Mouse (Mus musculus) intestine, postnatal 0 days (tissue): Measurements from ENCODE around the gene Uaca. TPM values are rescaled to one million over a fixed set of nuclear protein-coding genes. Genes with fewer than 3 reads are reported as not detected.

Experiments
- ATAC-seq: fragments of 200-750 bp; cut with Nextera tagmentation; 2 replicates; pipeline ENCODE4 v1.8.0; 2017; ENCODE audit warnings: mild to moderate bottlenecking, moderate TSS enrichment, moderate library complexity
- H3K27ac ChIP-seq: fragments of 300-500 bp; sonication (generic); 2 replicates; pipeline ENCODE4 v1.5.1; 2014; ENCODE audit warnings: mild to moderate bottlenecking, low read depth, low read length, moderate library complexity
- H3K27me3 ChIP-seq: fragments of 300-500 bp; sonication (generic); replicated peaks from 2 replicates; pipeline ENCODE4 v1.6.1; 2014; ENCODE audit warnings: low read length, mixed read lengths; ENCODE audit not compliant: control insufficient read depth, insufficient read depth
- H3K36me3 ChIP-seq: fragments of 300-500 bp; sonication (generic); 2 replicates; pipeline ENCODE4 v1.6.1; 2014; ENCODE audit warnings: mild to moderate bottlenecking, moderate library complexity; ENCODE audit not compliant: control insufficient read depth, insufficient read depth
- H3K4me1 ChIP-seq: fragments of 300-500 bp; sonication (generic); replicated peaks from 2 replicates; pipeline ENCODE4 v1.6.1; 2014; ENCODE audit warnings: antibody characterized with exemption, low read length, mixed read lengths; ENCODE audit not compliant: control insufficient read depth, insufficient read depth
- H3K4me2 ChIP-seq: fragments of 300-500 bp; sonication (generic); replicated peaks from 2 replicates; pipeline ENCODE4 v1.6.1; 2014; ENCODE audit warnings: low read depth, mild to moderate bottlenecking, moderate library complexity
- H3K4me3 ChIP-seq: fragments of 300-500 bp; sonication (generic); 2 replicates; pipeline ENCODE4 v1.5.1; 2014; ENCODE audit warnings: low read depth, low read length
- H3K9ac ChIP-seq: fragments of 300-500 bp; sonication (generic); 2 replicates; pipeline ENCODE4 v1.6.1; 2014; ENCODE audit warnings: mild to moderate bottlenecking, low read depth, low read length
- H3K9me3 ChIP-seq: fragments of 300-500 bp; sonication (generic); 2 replicates; pipeline ENCODE4 v1.6.1; 2016; ENCODE audit warnings: mixed run types; ENCODE audit not compliant: control insufficient read depth
- CTCF ChIP-seq: sonication (generic); IDR thresholded peaks from 2 replicates; pipeline ENCODE4 v1.5.1; 2016; ENCODE audit warnings: low read depth, mild to moderate bottlenecking, control low read depth, antibody characterized with exemption, moderate library complexity
- WGBS: fragments of 180-500 bp; shearing (Covaris S2); extraction: QIAGEN DNeasy Blood & Tissue Kit; methylation state at CpG from one replicate; pipeline ENCODE4 v1.1.7; 2014; 5-methylcytosine and 5-hydroxymethylcytosine counted together
- polyA plus RNA-seq: library from polyadenylated mRNA; unstranded; fragments of >200 nt; fragmentation: Nextera tagmentation; extraction: Ambion mirVana; gene quantifications from 2 replicates; pipeline ENCODE4 v1.2.1, GENCODE M21; 2015

Gene Uaca
- polyA plus RNA-seq, 1 experiment from 2014 or later: 34.6 TPM

DNA sequence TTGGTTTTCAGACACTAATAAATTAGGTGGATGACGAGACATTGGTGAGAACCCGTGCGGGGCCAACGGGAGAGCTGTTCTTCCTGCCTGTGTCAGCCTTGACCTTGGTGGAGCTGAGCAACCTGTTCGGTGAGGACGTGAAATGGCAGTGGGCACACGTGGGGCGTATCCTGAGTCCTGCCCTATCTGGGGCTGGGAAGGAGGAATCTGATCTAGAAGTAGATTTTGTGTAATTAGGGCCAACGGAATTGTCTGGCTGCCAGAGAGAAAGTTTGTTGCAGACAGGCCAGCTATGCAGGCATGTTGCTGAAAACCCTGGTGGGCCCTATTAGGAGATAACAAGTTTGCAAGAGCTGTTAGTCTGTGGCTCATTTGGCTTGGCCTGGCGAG is 126.3 kb downstream of the Uaca start:
- 26% methylated on average over 10 of the region's 10 CpGs for WGBS
- no peaks in the 10 kb centered on the region for H3K4me1 ChIP-seq
- H3K4me3 ChIP-seq: no peak overlapping the region
- H3K27ac ChIP-seq: no peak overlapping the region
- no peak for TF ChIP-seq CTCF
- 0 out of 2 replicates have a peak, but pooled peaks have one; percentile 16 for ATAC-seq
- H3K4me2 ChIP-seq: no peak overlapping the region
- H3K9me3 ChIP-seq: no peaks in the 10 kb centered on the region
- no peak overlapping the region for H3K9ac ChIP-seq
- H3K27me3 ChIP-seq: no peaks in the 10 kb centered on the region
- no peaks in the 10 kb centered on the region for H3K36me3 ChIP-seq

DNA sequence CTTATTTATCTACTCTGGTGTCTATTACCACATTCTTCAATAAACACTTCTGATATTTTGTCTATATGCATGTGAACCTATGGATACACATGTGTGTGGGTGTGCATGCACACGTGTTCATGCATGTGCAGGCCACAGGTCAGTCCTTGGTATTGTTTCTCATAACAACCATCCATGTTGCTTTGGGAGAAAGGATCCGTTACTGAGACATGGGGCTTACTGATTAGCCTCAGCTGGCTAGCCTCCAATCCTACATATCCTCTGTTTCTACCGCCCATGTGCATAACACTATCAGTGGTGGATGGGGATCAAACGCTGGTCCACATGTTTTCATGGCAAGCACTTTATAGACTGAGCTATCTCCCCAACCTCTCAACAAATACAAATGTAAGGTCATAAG is 126.9 kb downstream of the Uaca start:
- H3K4me1 ChIP-seq: no peaks in the 10 kb centered on the region
- H3K27ac ChIP-seq: no peak overlapping the region
- H3K9ac ChIP-seq: no peak overlapping the region
- H3K9me3 ChIP-seq: no peaks in the 10 kb centered on the region
- ATAC-seq: no peak
- no peak for TF ChIP-seq CTCF
- H3K27me3 ChIP-seq: no peaks in the 10 kb centered on the region
- H3K4me2 ChIP-seq: no peak overlapping the region
- H3K36me3 ChIP-seq: no peaks in the 10 kb centered on the region
- WGBS: 83% methylated on average over 4 of the region's 4 CpGs
- H3K4me3 ChIP-seq: no peak overlapping the region

DNA sequence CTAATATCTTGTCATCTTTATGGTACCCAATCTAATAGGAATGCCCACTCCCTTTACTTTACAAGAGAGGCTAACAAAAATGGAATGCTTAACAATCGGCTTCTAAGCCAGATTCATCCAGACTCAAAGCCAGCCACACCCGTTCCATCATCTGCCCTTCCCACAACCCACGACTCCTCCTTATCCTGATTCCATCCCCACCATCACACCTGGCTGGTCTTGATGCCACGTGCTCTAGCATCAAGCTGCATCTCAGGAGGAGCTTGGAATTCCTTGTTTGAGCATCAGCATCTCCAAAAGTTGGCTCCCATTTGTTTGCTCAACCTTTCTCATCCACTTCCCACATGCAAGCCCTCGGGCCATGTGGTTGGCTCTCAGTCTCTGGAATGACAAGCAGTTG is 127.5 kb downstream of the Uaca start:
- Histone ChIP-seq H3K4me3 (no peak overlapping the region), H3K4me1 (no peaks in the 10 kb centered on the region), H3K9me3 (no peaks in the 10 kb centered on the region), H3K27ac (no peak overlapping the region), H3K9ac (no peak overlapping the region), H3K36me3 (no peaks in the 10 kb centered on the region), H3K4me2 (no peak overlapping the region), H3K27me3 (no peaks in the 10 kb centered on the region)
- WGBS: 75% methylated on average over 5 of the region's 5 CpGs
- TF ChIP-seq CTCF: no peak
- no peak for ATAC-seq

DNA sequence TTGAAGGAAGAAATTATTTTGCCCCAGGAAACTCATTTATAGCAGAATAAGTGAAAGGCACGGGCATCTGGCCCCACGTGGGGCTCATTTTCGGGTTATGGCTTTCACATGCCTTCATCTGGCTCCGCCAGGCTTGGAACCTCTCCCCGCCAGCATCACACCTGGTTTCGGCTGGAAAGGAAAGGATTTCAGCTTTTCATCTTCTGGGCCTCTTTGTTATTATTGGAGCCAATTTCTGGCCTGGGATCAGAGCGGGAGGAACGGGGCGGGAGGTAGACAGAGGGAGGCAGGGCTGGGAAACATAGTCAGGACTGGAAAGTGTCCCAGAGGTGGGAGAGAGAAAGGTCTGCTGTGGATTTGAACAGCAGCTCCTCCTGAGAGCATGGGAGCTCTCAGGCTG is 132.0 kb downstream of the Uaca start:
- Histone ChIP-seq H3K9me3 (no peaks in the 10 kb centered on the region), H3K4me2 (no peak overlapping the region), H3K4me1 (no peaks in the 10 kb centered on the region), H3K27ac (no peak overlapping the region), H3K36me3 (no peaks in the 10 kb centered on the region), H3K9ac (no peak overlapping the region), H3K27me3 (no peaks in the 10 kb centered on the region), H3K4me3 (no peak overlapping the region)
- 62% methylated on average over 9 of the region's 9 CpGs for WGBS
- no peak for ATAC-seq
- TF ChIP-seq CTCF: no peak

DNA sequence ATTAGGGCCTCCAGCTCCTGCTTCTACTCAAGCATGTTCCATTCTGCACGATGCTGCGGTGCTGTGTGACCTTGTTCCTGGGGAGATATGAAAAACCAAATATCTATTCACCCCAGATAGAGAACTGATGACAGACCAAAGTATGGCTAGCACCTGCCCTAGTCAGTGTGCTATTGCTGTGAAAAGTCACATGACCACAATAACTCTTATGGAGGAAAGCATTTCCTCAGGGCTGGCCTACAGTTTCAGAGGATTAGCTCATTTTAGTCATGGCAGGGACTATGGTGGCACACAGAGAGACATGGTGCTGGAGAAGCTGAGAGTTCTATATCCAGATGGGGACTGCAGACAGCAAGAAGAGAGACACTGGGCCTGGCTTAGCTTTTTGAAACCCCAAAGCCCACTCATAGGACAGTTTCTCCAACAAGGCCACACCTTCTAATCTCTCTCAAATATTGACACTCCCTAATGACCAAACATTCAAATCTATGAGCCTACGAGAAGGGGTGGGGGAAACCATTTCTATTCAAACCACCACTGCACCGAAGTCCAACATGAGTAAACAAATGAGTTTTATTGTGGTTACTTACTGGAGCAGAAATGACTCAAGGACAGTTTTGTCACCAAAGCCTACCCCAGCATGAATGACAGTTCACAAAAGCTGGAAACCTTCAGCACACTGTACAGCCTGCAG is 135.1 kb downstream of the Uaca start:
- ATAC-seq: peak; percentile 33; the same call in 1 of the 2 replicates
- Histone ChIP-seq H3K36me3 (no peaks in the 10 kb centered on the region), H3K9ac (no peak overlapping the region), H3K27me3 (no peaks in the 10 kb centered on the region), H3K9me3 (no peaks in the 10 kb centered on the region), H3K27ac (no peak overlapping the region), H3K4me2 (no peak overlapping the region), H3K4me3 (no peak overlapping the region), H3K4me1 (no peaks in the 10 kb centered on the region)
- no peak for TF ChIP-seq CTCF
- WGBS: 50% methylated on average over 4 of the region's 4 CpGs

Other genes with a start within 250 kb of the Uaca start
- 8.1 and 10.1 TPM in 2 replicates for gene Lrrc49, start 106.4 kb upstream of the Uaca start, polyA plus RNA-seq
- 1.1 and 1.2 TPM in 2 replicates for gene Larp6, start 81.6 kb upstream of the Uaca start, polyA plus RNA-seq